Mouse (Mus musculus): ENCODE measurements around the gene Gm20458. TPM values are rescaled to one million over a fixed set of nuclear protein-coding genes. Genes with fewer than 3 reads are reported as not detected.

The Gm20458 gene
- polyA plus RNA-seq, 1 experiment = 27.8 TPM

- Histone ChIP-seq H3K27me3 (ENCODE audit: control insufficient read depth, insufficient read depth, low read length) (no peaks in the 10 kb centered on the region), H3K4me1 (replicated peaks; ENCODE audit: control insufficient read depth, insufficient read depth, low read length) (peaks cover 7% of the 10 kb centered on the region; the same call in 1 of the 2 replicates), H3K27ac (ENCODE audit: control insufficient read depth, insufficient read depth, low read length) (no peak overlapping the region), H3K36me3 (ENCODE audit: control insufficient read depth, insufficient read depth, low read length) (no peaks in the 10 kb centered on the region), H3K4me3 (ENCODE audit: control insufficient read depth, insufficient read depth, low read length) (no peak overlapping the region)
- DNase-seq = no peak
- TF ChIP-seq POLR2A (IDR thresholded peaks at IDR 0.05; ENCODE audit: control insufficient read depth, extremely low read depth, insufficient read depth, low read length, poor library complexity) (no peak), CTCF (IDR thresholded peaks at IDR 0.05; ENCODE audit: borderline replicate concordance, control insufficient read depth, extremely low read depth, insufficient read depth, low read length, poor library complexity) (no peak)
- 79% methylated on average over 22 of the region's 22 CpGs for WGBS
These were observed 28.1 kb upstream of the Gm20458 start for GRCm38 (mm10) chr2:164432541-164433191.

GRCm38 (mm10) chr2:164433278-164433895, 27.4 kb upstream of the Gm20458 start:
- Histone ChIP-seq H3K27ac (ENCODE audit: control insufficient read depth, insufficient read depth, low read length) (no peak overlapping the region), H3K4me1 (replicated peaks; ENCODE audit: control insufficient read depth, insufficient read depth, low read length) (peaks cover 9% of the 10 kb centered on the region; the same call in 1 of the 2 replicates), H3K27me3 (ENCODE audit: control insufficient read depth, insufficient read depth, low read length) (no peaks in the 10 kb centered on the region), H3K36me3 (ENCODE audit: control insufficient read depth, insufficient read depth, low read length) (no peaks in the 10 kb centered on the region), H3K4me3 (ENCODE audit: control insufficient read depth, insufficient read depth, low read length) (no peak overlapping the region)
- WGBS = 93% methylated on average over 9 of the region's 9 CpGs
- no peak for TF ChIP-seq CTCF (IDR thresholded peaks at IDR 0.05; ENCODE audit: borderline replicate concordance, control insufficient read depth, extremely low read depth, insufficient read depth, low read length, poor library complexity)
- no peak for TF ChIP-seq POLR2A (IDR thresholded peaks at IDR 0.05; ENCODE audit: control insufficient read depth, extremely low read depth, insufficient read depth, low read length, poor library complexity)
- DNase-seq = no peak

GRCm38 (mm10) chr2:164434681-164435080, 26.1 kb upstream of the Gm20458 start:
- TF ChIP-seq POLR2A (IDR thresholded peaks at IDR 0.05; ENCODE audit: control insufficient read depth, extremely low read depth, insufficient read depth, low read length, poor library complexity) (no peak), CTCF (IDR thresholded peaks at IDR 0.05; ENCODE audit: borderline replicate concordance, control insufficient read depth, extremely low read depth, insufficient read depth, low read length, poor library complexity) (no peak)
- Histone ChIP-seq H3K27ac (ENCODE audit: control insufficient read depth, insufficient read depth, low read length) (no peak overlapping the region), H3K4me1 (replicated peaks; ENCODE audit: control insufficient read depth, insufficient read depth, low read length) (peaks cover 9% of the 10 kb centered on the region; the same call in 1 of the 2 replicates), H3K27me3 (ENCODE audit: control insufficient read depth, insufficient read depth, low read length) (no peaks in the 10 kb centered on the region), H3K36me3 (ENCODE audit: control insufficient read depth, insufficient read depth, low read length) (no peaks in the 10 kb centered on the region), H3K4me3 (ENCODE audit: control insufficient read depth, insufficient read depth, low read length) (no peak overlapping the region)
- 76% methylated on average over 3 of the region's 3 CpGs for WGBS
- no peak for DNase-seq

- Histone ChIP-seq H3K4me3 (ENCODE audit: control insufficient read depth, insufficient read depth, low read length) (no peak overlapping the region), H3K27me3 (ENCODE audit: control insufficient read depth, insufficient read depth, low read length) (no peaks in the 10 kb centered on the region), H3K27ac (ENCODE audit: control insufficient read depth, insufficient read depth, low read length) (no peak overlapping the region), H3K4me1 (replicated peaks; ENCODE audit: control insufficient read depth, insufficient read depth, low read length) (peaks cover 15% of the 10 kb centered on the region), H3K36me3 (ENCODE audit: control insufficient read depth, insufficient read depth, low read length) (no peaks in the 10 kb centered on the region)
- TF ChIP-seq POLR2A (IDR thresholded peaks at IDR 0.05; ENCODE audit: control insufficient read depth, extremely low read depth, insufficient read depth, low read length, poor library complexity) (no peak), CTCF (IDR thresholded peaks at IDR 0.05; ENCODE audit: borderline replicate concordance, control insufficient read depth, extremely low read depth, insufficient read depth, low read length, poor library complexity) (no peak)
- 20% methylated on average over 5 of the region's 5 CpGs for WGBS
- no peak for DNase-seq
These were observed 25.3 kb upstream of the Gm20458 start for GRCm38 (mm10) chr2:164435216-164436090.

GRCm38 (mm10) chr2:164436215-164436913, 24.4 kb upstream of the Gm20458 start:
- Histone ChIP-seq H3K27ac (ENCODE audit: control insufficient read depth, insufficient read depth, low read length) (no peak overlapping the region), H3K36me3 (ENCODE audit: control insufficient read depth, insufficient read depth, low read length) (no peaks in the 10 kb centered on the region), H3K27me3 (ENCODE audit: control insufficient read depth, insufficient read depth, low read length) (no peaks in the 10 kb centered on the region), H3K4me1 (replicated peaks; ENCODE audit: control insufficient read depth, insufficient read depth, low read length) (peaks cover 24% of the 10 kb centered on the region), H3K4me3 (ENCODE audit: control insufficient read depth, insufficient read depth, low read length) (no peak overlapping the region)
- no peak for TF ChIP-seq POLR2A (IDR thresholded peaks at IDR 0.05; ENCODE audit: control insufficient read depth, extremely low read depth, insufficient read depth, low read length, poor library complexity)
- 60% methylated on average over 8 of the region's 8 CpGs for WGBS
- DNase-seq = no peak

GRCm38 (mm10) chr2:164436961-164437360, 23.8 kb upstream of the Gm20458 start:
- no peak overlapping the region for H3K4me3 ChIP-seq (ENCODE audit: control insufficient read depth, insufficient read depth, low read length)
- no peak for TF ChIP-seq CTCF (IDR thresholded peaks at IDR 0.05; ENCODE audit: borderline replicate concordance, control insufficient read depth, extremely low read depth, insufficient read depth, low read length, poor library complexity)
- no peak for TF ChIP-seq POLR2A (IDR thresholded peaks at IDR 0.05; ENCODE audit: control insufficient read depth, extremely low read depth, insufficient read depth, low read length, poor library complexity)
- no peak for DNase-seq
- no peaks in the 10 kb centered on the region for H3K36me3 ChIP-seq (ENCODE audit: control insufficient read depth, insufficient read depth, low read length)
- no peak overlapping the region for H3K27ac ChIP-seq (ENCODE audit: control insufficient read depth, insufficient read depth, low read length)
- WGBS = 86% methylated on average over 3 of the region's 3 CpGs
- H3K4me1 ChIP-seq (replicated peaks; ENCODE audit: control insufficient read depth, insufficient read depth, low read length) = peaks cover 28% of the 10 kb centered on the region
- H3K27me3 ChIP-seq (ENCODE audit: control insufficient read depth, insufficient read depth, low read length) = no peaks in the 10 kb centered on the region

Data from thymus, adult 2 months (tissue).